Mouse (Mus musculus) sigmoid colon, adult 10 weeks (tissue): Measurements from ENCODE around the gene Prpf3. TPM values are rescaled to one million over a fixed set of nuclear protein-coding genes. Genes with fewer than 3 reads are reported as not detected.

Experiments
- polyA plus RNA-seq: library from polyadenylated mRNA; stranded (reverse); fragments of 350-450 nt; fragmentation: Illumina TruSeq; extraction: RNeasy Lipid Tissue Mini Kit (QIAGEN cat#74804); gene quantifications from one replicate; pipeline ENCODE4 v1.2.3, GENCODE M21; 2014; ENCODE audit warnings: low read depth, low replicate concordance

Prpf3 gene
- polyA plus RNA-seq: 38.7 TPM

GRCm38 (mm10) chr3:95855502-95856089, at the start of gene Prpf3:
Gene Prpf3, minus strand, starts transcription at chr3:95855885.

DNA sequence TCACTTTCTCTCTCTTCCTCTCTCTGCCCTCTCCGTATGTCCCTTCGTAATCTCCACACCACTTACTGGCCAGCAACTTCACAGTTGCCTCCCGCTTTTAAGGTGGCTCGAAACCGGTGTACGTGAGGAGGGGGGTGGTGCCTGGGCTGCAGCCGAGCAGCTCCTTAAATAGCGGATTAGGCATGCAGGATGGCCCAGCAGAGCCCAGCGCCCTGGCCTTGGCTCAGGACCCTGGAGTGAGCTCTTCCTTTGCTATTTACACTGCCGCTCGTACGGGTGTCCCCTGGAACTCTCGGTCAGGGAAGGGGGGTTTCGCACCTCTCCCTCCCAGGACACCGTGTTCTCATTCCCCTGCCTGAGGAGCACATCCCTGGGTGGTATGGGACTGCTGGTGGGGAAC, 48.9 kb upstream of the Prpf3 start, which contains the start of gene Car14:
TSS of gene Car14 (minus strand) at position 124 of the 400 bp plus-strand sequence.

DNA sequence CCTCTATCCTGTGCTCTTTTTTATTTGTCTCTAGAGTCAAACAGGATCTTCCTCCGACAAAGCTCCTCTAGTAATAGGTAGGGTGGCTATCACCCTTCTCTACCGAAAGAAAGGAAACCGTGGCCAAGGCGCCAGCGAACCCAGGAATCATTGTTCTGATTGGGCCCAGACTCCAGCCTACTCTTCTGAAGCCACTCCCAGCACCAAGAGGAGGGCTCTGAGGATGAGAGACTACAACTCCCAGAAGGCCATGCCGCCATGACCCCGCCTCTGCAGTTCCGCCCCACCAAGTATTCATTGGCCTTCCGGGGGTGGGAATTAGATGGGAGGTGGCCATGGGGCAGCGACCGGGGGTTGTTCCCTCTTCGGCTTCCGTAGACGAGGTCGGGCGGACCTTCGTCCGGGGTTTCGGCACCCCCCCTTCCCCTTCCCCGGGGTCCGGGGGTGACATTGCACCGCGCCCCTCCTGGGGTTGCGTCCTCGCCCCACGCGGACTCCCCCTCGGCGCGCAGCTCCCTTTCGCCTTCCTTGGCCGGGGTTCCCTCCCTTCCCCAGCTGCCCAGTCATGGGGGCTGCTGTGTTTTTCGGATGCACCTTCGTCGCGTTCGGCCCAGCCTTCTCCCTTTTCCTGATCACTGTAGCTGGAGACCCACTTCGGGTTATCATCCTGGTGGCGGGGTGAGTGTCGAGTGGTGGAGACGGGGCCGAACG, 38.1 kb upstream of the Prpf3 start, which contains the start of gene Aph1a:
TSS of gene Aph1a (plus strand) at position 364 of the 711 bp plus-strand sequence.

GRCm38 (mm10) chr3:95891211-95892065, 35.8 kb upstream of the Prpf3 start, which contains the start of gene BC028528:
Gene BC028528, minus strand, starts transcription at chr3:95892005.

DNA sequence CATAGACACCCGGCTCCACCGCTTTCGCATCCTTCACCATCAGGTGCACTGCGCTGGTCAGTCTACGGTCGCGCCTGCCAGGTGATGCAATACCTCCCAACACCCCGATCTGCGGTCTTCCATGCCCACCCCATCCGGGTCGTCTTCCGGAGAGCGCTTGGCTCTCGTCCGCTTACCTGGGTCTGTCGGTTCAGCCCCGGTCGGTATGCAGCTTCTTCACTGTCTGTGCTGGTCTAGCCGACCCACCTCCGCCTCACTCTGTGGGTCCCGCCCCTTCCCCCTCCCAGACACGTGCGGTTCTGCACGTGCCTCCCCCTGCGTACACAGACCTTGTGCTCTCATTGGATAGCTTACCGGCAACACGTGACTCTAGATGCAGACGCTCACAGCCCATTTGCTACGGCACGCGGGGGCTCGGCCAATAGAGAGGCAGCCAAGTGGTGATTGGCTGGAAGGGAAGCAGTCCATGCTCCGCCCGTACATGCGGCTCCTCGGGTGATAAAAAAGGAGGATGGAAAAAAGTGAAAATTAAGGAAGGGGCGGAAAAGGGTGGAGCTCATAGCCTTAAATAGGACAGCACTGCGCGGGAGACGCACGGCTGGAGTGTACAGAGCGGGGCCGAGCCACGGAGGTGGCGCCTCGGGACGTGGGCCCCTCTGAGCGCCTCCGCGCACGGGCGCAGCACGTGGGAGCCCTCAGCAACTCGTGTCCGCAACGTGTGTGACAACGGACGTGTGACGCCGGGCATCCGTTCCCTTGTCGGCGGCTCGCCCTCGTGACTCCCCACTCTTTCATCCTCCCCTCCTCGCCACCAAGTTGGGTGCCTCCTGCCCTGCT, 26.5 kb upstream of the Prpf3 start, which contains the start of gene Ciart:
TSS of gene Ciart (minus strand) at position 273 of the 837 bp plus-strand sequence.

DNA sequence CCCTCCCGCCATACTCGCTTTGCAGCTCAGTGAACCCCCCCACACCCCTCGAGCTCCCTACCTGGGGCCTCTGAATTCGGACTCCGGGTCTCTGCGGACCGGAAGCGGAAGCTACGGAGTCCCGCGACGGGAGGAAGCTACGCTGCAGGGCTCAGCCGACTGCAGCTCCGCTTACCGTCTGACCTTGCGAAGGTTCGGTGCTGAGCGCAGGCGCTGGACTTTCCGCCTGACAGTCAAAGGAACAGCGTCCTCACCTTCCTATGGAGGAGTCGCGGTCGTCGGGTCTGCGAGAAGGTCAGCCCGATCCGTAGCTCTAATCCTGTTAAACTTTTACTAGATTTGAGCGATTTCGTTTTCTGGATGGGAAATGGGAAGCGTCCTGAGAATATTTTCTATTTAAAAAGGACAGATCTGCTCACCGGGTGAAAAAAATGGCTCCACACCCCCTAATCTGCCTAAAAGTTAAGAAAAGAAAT, 15.7 kb upstream of the Prpf3 start, which contains the start of gene Mrps21:
TSS of gene Mrps21 (minus strand) at position 128 of the 476 bp plus-strand sequence.

DNA sequence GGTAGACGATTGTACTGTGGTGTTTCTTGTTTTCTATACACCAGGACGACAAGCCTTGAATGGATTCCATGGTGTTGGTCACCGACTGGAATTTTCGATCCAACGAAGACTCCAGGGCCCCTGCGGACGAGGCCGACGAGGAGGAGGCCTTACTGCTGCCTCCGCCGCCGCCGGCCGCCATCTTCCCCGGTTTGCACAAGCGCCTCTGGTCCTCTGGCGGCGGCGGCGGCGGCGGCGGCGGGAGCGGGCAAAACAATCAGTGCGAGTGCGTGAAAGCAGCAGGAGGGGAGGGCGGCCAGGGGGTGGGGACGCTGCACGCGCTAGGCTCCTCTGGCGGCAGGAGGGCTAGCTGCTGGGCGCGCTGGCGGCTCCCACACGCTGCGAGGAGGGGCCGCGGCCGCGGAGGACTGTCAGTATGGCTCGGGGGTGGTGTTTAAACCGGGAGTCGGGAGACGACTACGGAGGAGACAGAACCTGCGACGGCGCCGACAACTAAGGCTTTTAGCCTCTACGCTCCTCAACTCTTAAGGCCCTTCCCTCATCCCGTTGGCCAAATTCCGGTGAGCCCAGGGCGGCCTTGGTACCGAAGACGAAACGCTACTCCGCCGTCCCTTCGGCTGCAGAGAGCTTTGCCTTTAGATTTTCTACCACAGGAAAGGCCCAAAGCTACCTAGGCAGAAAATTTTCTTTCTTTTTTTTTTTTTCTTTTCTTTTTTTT, 37.0 kb downstream of the Prpf3 start, which contains the start of gene Rprd2:
TSS of gene Rprd2 (minus strand) at position 293 of the 718 bp plus-strand sequence.

Other genes with a start within 250 kb of the Prpf3 start
- gene Ensa, start 230.9 kb downstream of the Prpf3 start, polyA plus RNA-seq: 68.6 TPM
- 818 TPM for gene Mcl1, start 197.1 kb downstream of the Prpf3 start, polyA plus RNA-seq
- 2.2 TPM for gene Adamtsl4, start 168.0 kb downstream of the Prpf3 start, polyA plus RNA-seq
- gene Ecm1, start 116.3 kb downstream of the Prpf3 start, polyA plus RNA-seq: 3.3 TPM
- 7.1 TPM for gene Tars2, start 95.7 kb downstream of the Prpf3 start, polyA plus RNA-seq
- gene Rprd2, start 37.0 kb downstream of the Prpf3 start, polyA plus RNA-seq: 63.9 TPM
- 20.0 TPM for gene Mrps21, start 15.6 kb upstream of the Prpf3 start, polyA plus RNA-seq
- not detected for gene Ciart, start 26.4 kb upstream of the Prpf3 start, polyA plus RNA-seq
- gene BC028528, start 36.1 kb upstream of the Prpf3 start, polyA plus RNA-seq: 23.7 TPM
- 50.7 TPM for gene Aph1a, start 38.1 kb upstream of the Prpf3 start, polyA plus RNA-seq
- 1.8 TPM for gene Car14, start 48.8 kb upstream of the Prpf3 start, polyA plus RNA-seq
- 138 TPM for gene Anp32e, start 73.4 kb upstream of the Prpf3 start, polyA plus RNA-seq
- 7.5 TPM for gene Plekho1, start 140.1 kb upstream of the Prpf3 start, polyA plus RNA-seq
- gene Vps45, start 202.6 kb upstream of the Prpf3 start, polyA plus RNA-seq: 59.9 TPM
- gene Otud7b, start 248.6 kb upstream of the Prpf3 start, polyA plus RNA-seq: 23.3 TPM